Mouse (Mus musculus): Measurements from ENCODE around the gene Kif5c.

Kif5c gene

DNA sequence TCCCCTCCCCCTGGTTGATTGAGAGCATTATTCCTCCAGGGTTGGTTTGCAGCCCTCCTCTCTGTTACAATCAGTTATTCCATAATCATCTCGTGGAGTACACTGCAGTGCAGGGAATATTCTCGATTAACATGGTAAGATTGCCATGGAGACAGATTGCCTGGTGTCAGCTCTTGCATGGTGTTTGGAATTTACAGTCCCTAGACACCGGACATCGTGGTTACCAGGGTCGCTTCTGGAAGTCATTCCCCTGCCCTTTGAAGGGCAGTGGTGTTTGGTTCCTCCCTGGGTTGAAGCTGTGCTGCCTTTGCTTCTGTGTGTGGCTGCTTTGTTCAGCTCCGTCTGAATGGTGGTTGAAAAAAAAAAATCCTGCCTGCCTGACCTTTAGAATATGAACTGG is 100.8 kb downstream of the Kif5c start:
- no peak for DNase-seq (ENCODE audit: low read depth)

DNA sequence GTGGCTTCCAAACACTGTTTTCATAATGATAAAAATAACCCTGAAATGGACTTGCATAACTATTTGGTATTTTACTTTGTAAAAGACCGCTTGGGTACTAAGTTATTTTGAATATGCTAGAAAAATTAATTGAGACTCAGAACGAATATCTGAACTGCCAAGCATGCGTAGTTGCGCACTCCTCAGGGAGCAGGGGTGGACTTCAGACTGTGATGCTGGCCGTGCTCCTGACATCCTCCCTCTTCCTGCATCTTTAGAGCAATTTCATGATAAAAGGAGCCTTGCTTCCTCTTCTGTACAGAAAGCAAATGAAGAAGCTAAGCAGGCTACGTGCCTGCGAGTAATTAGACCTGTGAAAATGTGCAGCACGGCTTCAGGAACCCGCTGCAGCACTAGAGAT is 101.2 kb downstream of the Kif5c start:
- no peak for DNase-seq (ENCODE audit: low read depth)

DNA sequence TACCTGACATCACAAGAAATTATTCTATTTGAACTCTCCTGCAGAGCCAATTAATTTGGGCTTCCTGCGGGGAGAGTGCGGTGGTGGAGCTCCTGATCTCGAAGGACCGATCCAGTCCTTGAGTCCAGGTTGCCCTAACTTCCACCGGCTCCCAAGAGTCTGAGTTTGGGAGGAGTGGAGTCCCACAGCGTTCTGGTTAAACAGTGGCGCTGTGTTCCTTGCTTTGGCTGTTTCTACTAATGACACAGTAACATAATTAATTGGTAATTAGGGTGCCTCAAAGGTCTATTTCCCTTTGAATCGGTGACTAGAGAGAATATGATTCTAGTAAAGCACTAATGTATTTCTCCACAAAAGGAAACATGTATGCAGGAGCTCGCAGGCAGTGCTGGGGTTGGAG is 103.2 kb downstream of the Kif5c start:
- no peak for DNase-seq (ENCODE audit: low read depth)

DNA sequence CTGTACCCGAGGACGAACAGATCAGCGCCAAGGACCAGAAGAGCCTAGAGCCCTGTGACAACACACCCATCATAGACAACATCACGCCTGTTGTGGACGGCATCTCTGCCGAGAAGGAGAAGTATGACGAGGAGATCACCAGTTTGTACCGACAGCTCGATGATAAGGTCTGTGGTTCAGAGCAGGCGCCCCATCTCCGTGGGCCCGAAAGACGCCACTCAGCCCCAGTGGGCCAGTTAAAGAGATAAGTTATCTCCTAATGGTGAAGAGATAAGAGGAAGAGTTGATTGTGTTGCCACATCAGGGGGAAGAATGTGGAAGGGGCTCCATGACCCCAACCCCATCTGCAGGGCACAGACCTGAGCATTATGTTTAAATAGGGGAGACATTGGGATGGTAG is 103.9 kb downstream of the Kif5c start:
- DNase-seq (ENCODE audit: low read depth) = no peak

DNA sequence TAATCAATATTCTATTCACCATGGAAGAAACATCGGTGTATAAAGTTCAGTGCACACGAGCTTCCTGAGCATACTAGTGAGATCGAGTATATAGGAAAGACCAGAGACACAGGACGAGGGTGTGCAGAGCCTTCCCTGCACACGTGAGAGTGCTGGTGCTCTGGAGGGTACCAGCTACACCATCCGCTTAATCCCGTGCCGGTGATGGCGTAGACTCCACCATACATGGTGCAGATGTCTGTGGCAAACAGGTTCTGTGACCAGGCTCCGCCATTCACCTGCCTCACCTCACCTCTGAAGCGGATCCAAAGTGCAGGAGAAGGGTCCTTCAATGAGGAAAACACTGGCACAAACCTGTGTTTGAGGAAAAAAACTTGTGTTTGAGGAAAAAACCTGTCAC is 107.6 kb downstream of the Kif5c start:
- no peak for DNase-seq (ENCODE audit: low read depth)

DNA sequence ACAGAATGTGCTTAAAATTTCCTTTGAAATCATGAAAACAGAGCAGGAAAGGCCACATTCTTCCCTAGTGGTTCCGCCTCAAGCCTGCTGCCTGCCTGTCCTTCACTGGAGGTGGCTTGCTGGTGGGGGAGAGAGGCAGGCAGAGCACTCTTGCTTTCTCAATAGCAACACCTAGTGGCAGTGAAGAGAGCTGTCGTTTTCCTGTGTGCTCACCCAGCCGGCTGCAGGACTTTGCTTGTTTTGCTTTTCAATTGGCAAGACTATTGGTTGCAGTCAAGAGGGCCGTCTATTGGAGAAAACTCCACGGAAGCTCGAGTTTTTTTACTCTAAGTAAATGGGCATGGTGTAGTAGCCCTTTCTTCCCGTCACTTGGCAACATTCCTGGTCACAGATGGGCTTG is 108.1 kb downstream of the Kif5c start:
- DNase-seq (ENCODE audit: low read depth) = peak; percentile 69

DNA sequence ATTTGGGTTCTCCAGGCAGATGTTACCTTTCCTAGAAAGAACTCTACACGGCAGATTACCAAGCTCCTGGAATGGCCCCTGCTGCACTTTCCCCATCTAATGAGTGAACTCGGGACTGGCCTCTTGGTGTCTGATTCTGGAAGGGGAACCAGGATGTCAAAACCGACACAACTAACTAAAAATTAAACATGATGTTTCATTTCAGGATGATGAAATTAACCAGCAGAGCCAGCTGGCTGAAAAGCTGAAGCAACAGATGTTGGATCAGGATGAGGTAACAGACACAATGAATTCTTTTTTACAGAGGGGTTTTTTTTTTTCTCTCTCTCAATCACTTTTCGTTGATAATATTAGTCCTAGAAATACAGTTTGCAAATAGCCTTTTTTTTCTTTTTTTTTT is 108.6 kb downstream of the Kif5c start:
- no peak for DNase-seq (ENCODE audit: low read depth)

DNA sequence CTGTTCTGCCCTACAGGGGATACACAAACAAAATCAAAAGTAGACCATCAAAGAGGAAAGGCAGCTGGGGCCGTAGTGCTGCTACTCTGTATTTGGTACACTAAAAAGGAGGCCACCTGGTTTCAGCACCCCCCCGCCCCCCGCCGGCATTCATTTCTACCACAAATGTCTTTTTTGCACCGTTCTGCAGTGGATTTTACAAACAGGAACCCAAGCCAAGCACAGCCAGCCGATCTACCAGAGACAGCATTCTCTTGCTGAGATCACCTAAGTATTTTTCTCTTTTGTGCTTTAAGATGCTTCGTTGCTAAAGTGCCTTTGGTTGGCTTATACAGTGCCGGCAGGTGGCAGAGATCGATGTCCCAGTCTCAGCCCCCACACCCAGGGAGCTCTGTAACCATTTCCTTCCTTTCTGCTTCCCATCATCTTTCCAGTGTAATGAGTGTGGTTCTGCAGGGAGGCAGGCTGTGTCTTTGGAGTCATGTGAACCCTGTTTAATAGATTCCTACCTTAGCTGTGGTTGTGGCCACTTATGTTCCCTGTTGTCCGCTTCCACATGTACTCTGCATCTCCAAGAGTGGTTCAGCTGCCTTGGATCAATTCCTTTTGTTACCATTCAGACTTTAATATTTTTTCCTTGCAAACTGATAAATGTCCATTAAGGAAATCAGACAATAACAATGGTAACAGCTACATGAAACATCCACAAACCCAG is 110.0 kb downstream of the Kif5c start:
- DNase-seq (ENCODE audit: low read depth) = no peak

DNA sequence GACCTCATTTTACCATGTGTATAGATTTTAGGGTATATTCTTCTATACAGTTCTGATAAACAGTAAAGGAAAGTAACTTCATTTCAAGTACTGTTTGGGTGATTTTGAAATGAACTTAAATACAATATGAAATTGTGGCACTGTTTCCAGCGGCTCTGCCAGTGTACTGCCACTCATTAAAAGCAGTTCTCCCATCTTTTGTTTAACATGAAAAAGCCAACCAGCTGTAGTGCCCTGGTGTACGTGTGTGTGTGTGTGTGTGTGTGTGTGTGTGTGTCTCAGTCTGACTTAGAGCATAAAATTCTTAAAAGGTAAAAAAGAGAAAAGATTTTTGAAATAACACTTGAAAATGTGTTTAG is 110.5 kb downstream of the Kif5c start:
- DNase-seq (ENCODE audit: low read depth) = no peak

DNA sequence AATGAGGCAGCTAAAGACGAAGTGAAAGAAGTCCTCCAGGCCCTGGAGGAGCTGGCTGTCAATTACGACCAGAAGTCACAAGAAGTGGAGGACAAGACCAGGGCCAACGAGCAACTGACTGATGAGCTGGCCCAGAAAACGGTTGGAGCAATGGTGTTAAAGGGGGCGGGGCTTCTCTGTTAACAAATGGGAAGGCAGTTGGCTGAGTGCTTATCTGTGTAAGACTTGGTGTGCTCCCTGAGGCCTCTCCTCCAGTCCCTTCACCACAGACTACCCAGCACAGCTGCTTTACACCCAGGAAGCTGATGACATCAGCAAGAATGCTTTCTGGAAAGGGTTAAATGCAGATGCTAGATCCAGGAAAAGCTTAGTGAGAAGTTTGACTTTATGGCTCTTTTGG is 111.1 kb downstream of the Kif5c start:
- no peak for DNase-seq (ENCODE audit: low read depth)

DNA sequence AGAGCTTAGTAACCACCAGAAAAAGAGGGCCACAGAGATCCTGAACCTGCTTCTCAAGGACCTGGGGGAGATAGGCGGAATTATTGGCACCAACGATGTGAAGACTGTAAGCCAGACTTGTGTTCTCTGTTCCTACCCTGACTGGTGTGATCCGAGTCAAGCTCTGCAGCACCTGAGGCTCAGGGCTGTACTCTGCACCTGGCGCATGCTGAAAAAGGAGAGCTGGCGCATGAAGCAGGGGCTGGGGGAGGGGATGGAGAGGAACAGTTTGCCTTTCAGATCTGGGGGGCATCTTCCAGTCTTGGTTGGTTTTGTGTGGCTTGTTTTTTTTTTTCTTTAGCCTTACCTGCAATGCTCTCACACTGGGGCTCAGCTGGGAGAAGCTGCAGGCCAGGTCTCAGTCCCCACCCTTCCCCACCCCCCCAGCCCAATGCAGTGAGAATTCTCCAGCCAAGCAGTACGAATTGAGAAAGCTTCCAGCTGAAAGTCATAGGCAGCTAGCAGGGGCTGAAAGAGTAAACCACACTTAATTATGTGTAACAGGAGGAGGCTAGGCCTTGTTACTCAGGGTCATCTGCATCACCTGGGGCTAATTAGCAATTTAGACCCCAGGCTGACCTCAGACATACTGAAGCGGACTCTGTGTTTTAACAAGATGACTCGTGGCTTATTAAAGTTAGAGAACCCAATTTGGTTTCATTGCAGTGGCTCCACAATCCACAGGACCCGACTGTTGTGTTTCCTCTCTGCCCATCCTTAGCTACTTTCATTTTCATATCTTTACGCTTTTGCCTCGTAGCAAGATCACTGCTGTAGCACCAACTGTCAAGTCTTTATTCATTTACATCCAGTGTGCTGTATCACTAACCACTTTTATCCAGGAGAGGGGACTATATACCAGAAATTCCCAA is 113.9 kb downstream of the Kif5c start:
- peak; percentile 41 for DNase-seq (ENCODE audit: low read depth)

DNA sequence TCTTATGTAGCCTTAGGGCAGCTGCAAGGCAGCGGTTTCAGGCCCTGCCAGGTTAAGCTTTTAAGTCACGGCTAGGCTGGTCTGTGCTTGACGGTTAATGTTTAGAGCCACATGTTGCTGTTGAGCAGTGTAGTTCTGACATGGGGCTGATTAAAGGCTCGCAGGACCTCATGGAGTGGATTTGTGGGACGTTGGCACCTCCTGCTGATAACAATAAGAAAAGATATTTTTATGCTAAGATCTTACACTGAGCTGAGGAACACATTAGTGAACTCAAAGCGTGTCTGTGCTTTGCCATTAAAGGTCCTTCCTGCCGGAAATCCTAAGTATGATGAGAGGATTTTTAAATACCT is 114.5 kb downstream of the Kif5c start:
- DNase-seq (ENCODE audit: low read depth) = peak; percentile 77

DNA sequence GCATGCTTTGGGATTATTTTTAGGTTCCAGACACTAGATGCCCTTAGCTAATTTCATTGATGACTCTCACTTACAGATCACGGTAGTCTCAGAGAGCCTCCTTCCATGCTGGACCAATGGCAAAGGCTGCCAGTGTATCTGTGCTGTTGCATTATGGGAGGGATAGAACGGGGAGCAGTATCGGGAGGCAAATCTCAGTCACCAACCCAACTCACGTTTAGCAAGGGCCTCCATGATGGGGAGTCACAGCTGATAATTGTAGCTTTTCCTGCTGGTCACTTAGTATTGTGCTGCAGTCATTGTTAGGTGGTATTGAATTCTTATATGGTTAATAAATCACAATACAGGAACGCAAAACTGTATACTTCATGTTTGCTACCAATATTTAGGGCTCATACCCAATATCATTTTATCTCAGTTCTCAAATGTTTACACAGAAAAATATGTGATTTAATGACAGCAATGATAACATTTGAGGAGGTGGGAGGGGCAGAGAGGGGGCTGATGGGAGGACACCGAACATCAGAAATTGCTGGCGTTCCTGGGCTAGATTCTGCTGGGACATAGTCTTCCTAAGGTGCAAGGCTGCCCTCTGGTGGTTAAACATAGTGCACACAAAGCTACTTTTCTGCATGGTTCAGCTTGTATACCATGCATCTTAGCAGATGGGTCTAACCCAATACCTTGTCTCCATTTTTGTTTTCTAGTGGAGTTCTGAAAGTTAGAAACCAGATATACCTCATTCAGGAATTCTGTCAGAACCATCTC is 115.1 kb downstream of the Kif5c start:
- peak; percentile 92 for DNase-seq (ENCODE audit: low read depth)

DNA sequence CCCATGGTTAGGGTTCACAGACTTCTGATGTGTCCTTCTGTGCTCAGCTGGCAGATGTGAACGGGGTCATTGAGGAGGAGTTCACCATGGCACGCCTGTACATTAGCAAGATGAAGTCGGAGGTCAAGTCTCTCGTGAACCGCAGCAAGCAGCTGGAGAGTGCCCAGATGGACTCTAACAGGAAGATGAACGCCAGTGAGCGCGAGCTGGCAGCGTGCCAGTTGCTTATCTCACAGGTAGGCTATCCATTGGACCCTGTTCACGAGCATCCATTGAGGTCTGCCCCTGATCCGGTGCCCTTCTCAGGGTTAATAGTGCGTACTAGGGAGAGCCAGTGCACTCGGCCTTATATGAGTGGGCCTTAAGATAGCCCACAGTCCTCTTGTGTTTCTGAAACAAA is 116.3 kb downstream of the Kif5c start:
- DNase-seq (ENCODE audit: low read depth) = no peak

DNA sequence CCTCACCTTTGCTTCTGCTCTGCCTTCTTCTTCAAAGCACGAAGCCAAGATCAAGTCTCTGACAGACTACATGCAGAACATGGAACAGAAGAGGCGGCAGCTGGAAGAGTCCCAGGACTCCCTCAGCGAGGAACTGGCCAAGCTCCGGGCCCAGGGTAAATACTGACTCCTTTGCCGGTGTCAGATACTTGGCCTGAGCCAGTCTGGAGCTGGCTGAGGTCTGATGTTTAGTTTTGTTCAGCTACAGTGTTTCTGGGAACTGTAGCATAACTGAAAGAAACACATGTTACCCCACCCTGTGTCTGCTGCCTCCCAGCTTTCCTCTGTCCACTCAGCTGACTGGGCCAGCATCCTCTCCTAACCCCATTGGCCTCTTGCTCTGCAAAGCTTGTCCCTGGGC is 119.9 kb downstream of the Kif5c start:
- no peak for DNase-seq (ENCODE audit: low read depth)

DNA sequence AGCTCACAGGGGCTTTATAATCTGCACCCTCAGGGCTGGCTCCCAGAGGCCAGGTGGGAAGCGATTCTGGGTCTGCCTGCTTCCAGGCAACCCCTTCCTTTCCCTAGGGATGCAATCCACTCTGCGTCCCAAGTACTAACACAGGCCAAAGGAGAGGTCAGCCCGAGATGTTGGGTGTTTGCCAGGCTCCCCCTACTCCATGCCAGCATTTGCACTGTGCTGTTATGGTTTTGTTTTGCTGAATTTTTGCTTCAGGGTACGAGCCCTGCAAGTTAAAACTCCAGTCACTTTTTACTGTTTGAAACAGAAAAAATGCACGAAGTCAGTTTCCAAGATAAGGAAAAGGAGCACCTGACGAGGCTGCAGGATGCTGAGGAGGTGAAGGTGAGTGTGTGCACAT is 121.9 kb downstream of the Kif5c start:
- DNase-seq (ENCODE audit: low read depth) = no peak

DNA sequence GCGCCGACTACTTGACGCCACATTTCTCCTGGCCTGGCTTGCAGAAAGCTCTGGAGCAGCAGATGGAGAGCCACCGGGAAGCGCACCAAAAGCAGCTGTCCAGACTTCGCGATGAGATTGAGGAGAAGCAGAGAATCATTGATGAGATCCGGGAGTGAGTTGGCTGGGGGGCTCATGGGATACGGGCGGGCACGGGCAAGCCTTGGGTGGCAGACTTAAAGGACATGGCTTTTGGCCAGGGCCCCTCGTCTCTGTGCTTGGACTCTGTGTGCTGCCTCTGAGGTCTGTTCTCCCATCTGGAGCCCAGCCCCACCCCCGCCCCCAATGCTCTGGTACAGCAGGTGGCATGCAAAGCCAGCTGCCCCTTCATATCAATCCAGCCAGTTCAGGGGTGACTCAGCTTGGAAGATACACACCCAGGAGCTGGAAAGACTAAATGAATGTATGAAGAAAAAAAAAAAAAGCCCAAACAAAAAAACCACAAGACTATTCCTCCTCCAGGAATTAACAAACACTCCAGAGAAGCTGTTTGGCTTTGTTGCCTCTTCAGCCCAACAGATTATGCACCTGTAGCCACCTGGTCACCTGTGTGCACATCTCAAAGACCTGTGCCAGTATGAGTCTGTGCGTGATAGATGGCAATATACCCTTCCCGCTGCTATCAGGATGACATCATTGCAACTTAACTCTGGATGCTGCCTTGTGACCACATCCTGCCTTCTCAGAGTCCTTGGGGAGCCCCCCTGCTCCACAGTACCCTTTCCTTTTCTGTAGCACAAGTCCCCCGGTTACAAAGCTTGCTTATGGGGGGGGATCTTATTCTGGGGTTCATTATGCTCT is 123.0 kb downstream of the Kif5c start:
- DNase-seq (ENCODE audit: low read depth) = peak; percentile 44

DNA sequence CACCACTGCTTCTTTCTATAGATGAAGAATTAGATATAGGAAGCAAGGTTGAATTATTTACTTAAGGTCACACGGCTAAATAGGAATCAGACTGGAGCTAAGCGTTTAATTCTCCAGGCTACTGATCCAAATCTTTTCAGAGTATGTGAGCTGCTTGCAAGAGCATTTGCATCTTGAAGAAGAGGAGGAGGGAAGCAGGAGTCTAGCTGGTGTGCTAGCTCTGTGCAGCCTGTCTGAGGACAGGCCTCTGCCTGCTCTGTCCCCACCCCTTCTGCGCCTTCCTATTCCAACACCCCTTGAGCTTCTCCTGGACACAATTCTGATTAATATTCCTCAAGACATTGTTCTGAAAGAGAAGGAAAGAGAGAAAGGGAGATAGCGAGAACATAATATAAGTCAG is 123.8 kb downstream of the Kif5c start:
- DNase-seq (ENCODE audit: low read depth) = no peak

DNA sequence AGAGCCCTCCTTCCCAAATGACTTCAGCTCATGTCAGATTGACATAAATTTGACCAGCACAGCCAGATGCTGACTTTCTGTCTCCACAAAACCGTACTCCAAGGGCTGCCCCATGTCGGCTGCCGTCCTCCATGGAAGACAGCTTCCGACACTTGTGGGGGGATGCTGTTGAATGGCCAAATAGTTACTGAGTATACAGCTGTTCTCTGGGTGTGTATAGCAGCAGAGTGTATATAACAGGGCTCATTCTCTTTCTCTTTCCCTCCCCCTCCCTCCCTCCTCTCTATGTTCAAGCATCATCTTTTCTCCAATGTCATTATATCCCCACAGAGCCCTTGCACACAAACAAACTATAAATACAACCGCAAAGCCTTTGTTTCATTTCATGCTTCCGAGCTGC is 124.7 kb downstream of the Kif5c start:
- DNase-seq (ENCODE audit: low read depth) = no peak

DNA sequence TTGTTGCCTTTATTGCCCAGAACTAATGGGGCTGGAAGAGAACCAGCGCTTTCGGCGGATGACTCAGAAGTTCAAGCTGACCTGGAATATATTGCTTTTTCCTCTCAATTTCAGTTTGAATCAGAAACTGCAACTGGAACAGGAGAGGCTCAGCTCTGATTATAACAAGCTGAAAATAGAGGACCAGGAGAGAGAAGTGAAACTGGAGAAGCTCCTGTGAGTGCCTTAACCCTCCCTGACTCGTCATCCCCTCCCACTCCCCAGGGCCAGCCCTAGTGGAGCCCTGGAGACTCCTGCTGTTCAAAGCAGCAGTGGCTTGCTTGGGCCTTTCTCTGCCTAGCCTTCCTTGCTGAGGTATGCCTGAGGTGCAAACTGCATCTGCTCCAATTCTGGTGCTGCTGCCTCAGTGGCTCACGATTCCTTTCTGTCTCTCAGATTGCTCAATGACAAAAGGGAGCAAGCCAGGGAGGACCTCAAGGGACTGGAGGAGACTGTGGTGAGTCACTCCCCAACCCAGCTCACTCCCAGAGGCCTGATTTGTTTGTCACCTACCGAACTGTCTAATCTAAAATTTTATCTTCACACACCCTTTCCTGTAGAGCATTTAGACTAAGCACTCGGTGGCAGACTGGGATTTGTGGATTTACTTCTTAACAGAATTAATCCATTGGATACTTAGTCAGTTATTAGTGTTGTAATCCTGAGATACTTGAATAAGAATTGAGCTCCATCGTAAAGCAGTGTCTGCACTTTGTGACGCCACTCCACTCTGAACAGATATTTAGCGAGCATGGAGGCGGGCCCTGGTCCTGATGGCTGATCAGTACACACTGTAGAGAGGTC is 125.4 kb downstream of the Kif5c start:
- no peak for DNase-seq (ENCODE audit: low read depth)

Data from naive thymus-derived CD4-positive, alpha-beta T cell, adult 2 months (primary cell).